Mouse (Mus musculus) kidney, adult 2 months (tissue): Measurements from ENCODE around the gene Tceal9. TPM values are rescaled to one million over a fixed set of nuclear protein-coding genes. Genes with fewer than 3 reads are reported as not detected.

Source experiments
- DNase-seq: peaks from one replicate; pipeline ENCODE4 v3.0.0; 2021
- H3K27ac ChIP-seq: fragments of 200-500 bp; 2 replicates; pipeline ENCODE4 v1.5.1; 2012; ENCODE audit warnings: low read depth, low read length, control low read depth, inconsistent platforms; ENCODE audit not compliant: insufficient read depth
- H3K27me3 ChIP-seq: fragments of 200-500 bp; replicated peaks from 2 replicates; pipeline ENCODE4 v1.6.1; 2012; ENCODE audit warnings: mild to moderate bottlenecking, moderate library complexity, low read length, inconsistent platforms; ENCODE audit not compliant: control insufficient read depth, insufficient read depth
- H3K36me3 ChIP-seq: fragments of 200-500 bp; 2 replicates; pipeline ENCODE4 v1.6.1; 2012; ENCODE audit warnings: mild to moderate bottlenecking, moderate library complexity, low read length, inconsistent platforms; ENCODE audit not compliant: control insufficient read depth, insufficient read depth
- H3K4me1 ChIP-seq: fragments of 200-500 bp; 2 replicates; pipeline ENCODE4 v1.6.1; 2011; ENCODE audit warnings: low read length; ENCODE audit not compliant: control insufficient read depth, insufficient read depth
- H3K4me3 ChIP-seq: fragments of 200-500 bp; 2 replicates; pipeline ENCODE4 v1.5.1; 2011; ENCODE audit warnings: mild to moderate bottlenecking, low read depth, low read length, control low read depth; ENCODE audit not compliant: insufficient read depth
- CTCF ChIP-seq: fragments of 200-500 bp; conservative IDR thresholded peaks from 2 replicates; pipeline ENCODE4 v1.5.1; 2011; ENCODE audit warnings: low read depth, mild to moderate bottlenecking, control low read depth, low read length, moderate library complexity, mixed read lengths; ENCODE audit not compliant: insufficient read depth, insufficient read length
- POLR2A ChIP-seq: fragments of 200-500 bp; IDR thresholded peaks from one replicate; pipeline ENCODE4 v1.6.1; 2011; ENCODE audit warnings: low read depth, low read length, control low read depth
- WGBS: fragments of 180-500 bp; shearing (Covaris S2); methylation state at CpG from one replicate; pipeline ENCODE4 v1.1.7; 2018; 5-methylcytosine and 5-hydroxymethylcytosine counted together
- polyA plus RNA-seq: library from polyadenylated mRNA; depleted of rRNA; stranded (reverse); fragments of >200 nt; gene quantifications from 2 replicates; pipeline ENCODE4 v1.2.3, GENCODE M21; 2012; rRNA removed

Tceal9 gene
- polyA plus RNA-seq, 1 experiment, result 25.6 TPM

DNA sequence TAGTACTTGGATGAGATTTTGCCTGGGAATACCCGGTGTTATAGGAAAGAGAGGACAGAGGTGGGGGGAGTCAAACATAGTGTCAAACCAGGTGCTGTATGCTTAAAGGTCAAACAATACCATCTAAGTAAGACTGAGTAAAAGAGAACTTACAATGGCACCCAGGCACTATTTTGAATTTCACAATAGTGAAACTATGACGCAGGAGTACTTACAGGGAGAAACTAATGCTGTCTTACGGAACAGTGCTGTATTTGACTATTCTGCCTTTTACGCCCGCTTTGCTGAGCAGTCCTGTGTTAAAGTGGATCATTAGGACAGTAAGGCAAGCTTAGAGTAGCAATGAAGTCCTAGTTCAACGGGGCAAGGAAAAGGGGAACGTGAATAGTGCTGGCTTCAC, 32.7 kb downstream of the Tceal9 start:
- Histone ChIP-seq H3K27ac (no peak overlapping the region), H3K4me1 (no peaks in the 10 kb centered on the region), H3K27me3 (no peaks in the 10 kb centered on the region), H3K4me3 (no peak overlapping the region), H3K36me3 (no peaks in the 10 kb centered on the region)
- TF ChIP-seq CTCF, result no peak
- DNase-seq, result no peak
- 88% methylated on average over 7 of the region's 7 CpGs for WGBS

DNA sequence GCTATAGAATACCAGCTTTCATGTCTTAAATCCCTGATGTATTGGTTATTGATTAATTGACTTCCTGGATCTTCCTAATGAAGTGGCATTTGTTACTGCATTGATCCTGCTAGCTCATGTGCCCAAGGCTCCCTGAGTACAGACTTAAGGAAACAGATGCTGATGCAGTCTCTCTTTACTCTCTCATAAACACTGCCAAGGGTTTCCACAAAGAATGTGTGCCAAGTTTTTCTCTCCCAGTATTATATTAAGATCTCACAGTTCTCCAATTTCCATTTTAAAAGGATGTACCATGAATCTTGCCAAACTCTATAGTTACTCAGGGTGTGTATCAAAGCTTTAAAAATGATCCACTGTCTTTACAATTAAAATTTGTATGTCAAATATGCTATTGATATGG, 33.5 kb downstream of the Tceal9 start:
- DNase-seq, result no peak
- Histone ChIP-seq H3K4me3 (no peak overlapping the region), H3K27ac (no peak overlapping the region), H3K4me1 (no peaks in the 10 kb centered on the region), H3K27me3 (no peaks in the 10 kb centered on the region), H3K36me3 (no peaks in the 10 kb centered on the region)
- TF ChIP-seq CTCF (no peak), POLR2A (no peak)

DNA sequence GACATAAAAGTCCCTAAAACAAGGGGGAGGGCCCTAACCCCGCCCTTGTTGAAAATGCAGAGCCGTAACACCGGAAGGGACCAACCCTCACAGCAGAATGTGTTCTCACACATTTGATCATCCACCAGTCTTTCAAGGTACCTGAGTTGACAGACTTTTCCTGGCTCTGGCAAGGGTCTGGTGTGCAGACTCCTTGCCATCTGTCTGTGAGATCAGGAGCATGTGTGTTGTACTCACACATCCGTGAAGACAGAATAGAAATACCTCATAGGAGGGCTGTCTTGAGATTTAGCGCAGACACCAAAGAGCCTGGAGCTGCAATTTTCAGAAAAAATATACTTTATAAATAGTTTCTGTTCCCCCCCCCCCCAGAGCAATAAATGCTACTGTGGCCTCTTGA, 34.5 kb downstream of the Tceal9 start:
- 91% methylated on average over 5 of the region's 5 CpGs for WGBS
- no peak overlapping the region for H3K4me3 ChIP-seq
- no peaks in the 10 kb centered on the region for H3K36me3 ChIP-seq
- TF ChIP-seq CTCF (no peak), POLR2A (no peak)
- no peak for DNase-seq
- H3K27ac ChIP-seq, result no peak overlapping the region
- no peaks in the 10 kb centered on the region for H3K27me3 ChIP-seq
- H3K4me1 ChIP-seq, result no peaks in the 10 kb centered on the region

DNA sequence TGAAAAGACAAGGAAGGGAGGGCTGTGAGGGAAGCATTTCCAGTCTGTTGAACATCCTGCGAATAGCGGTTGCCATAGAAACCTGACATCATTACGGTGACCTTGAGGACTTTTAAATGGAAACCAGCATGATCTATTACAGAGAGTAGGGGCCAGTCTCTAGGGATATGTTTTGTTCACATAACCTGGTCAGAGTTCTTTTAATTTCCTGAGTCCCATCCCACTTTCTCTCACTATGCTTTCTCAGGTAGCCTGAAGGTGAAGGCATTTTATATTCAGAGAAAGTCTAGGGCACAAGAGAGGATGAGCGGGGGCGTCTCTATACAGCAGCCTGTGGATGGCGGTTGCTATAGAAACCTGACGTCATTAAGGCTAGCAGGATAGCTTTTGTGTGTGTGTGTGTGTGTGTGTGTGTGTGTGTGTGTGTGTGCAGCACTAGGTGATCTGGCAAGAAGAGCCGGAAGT, 46.0 kb downstream of the Tceal9 start:
- no peak for TF ChIP-seq POLR2A
- no peaks in the 10 kb centered on the region for H3K27me3 ChIP-seq
- H3K4me1 ChIP-seq, result no peaks in the 10 kb centered on the region
- 14% methylated on average over 8 of the region's 8 CpGs for WGBS
- no peak overlapping the region for H3K27ac ChIP-seq
- no peak for DNase-seq
- no peaks in the 10 kb centered on the region for H3K36me3 ChIP-seq
- no peak overlapping the region for H3K4me3 ChIP-seq

Other genes starting within 250 kb of the Tceal9 start
- gene Arxes1, start 211.7 kb upstream of the Tceal9 start, polyA plus RNA-seq, result 0.53 and 1.3 TPM in 2 replicates
- gene Bex2, start 176.8 kb upstream of the Tceal9 start, polyA plus RNA-seq, result 0.62 and 1.5 TPM in 2 replicates
- not detected in 2 replicates for gene Nxf3, start 159.8 kb upstream of the Tceal9 start, polyA plus RNA-seq
- gene Bex4, start 106.1 kb upstream of the Tceal9 start, polyA plus RNA-seq, result 6.5 and 13.6 TPM in 2 replicates
- gene Tceal8, start 72.7 kb upstream of the Tceal9 start, polyA plus RNA-seq, result 10.7 and 20.3 TPM in 2 replicates
- gene Tceal5, start 41.2 kb upstream of the Tceal9 start, polyA plus RNA-seq, result 0.20 and 0.39 TPM in 2 replicates
- not detected in 2 replicates for gene Tceal7, start 30.3 kb upstream of the Tceal9 start, polyA plus RNA-seq
- 4.4 and 6.3 TPM in 2 replicates for gene Bex1, start 29.6 kb upstream of the Tceal9 start, polyA plus RNA-seq
- 41.5 and 51.1 TPM in 2 replicates for gene Bex3, start 25.2 kb downstream of the Tceal9 start, polyA plus RNA-seq